Mouse (Mus musculus) limb, embryonic 13.5 days (tissue): Measurements from ENCODE around the gene Gm37240. TPM values are rescaled to one million over a fixed set of nuclear protein-coding genes. Genes with fewer than 3 reads are reported as not detected.
A peak's percentile ranks its signal among the peaks of the same experiment; 100 is the strongest.

Experiments
- ATAC-seq: fragments of 200-750 bp; cut with Nextera tagmentation; 2 replicates; pipeline ENCODE4 v1.8.0; 2017; ENCODE audit warnings: low read depth, moderate number of reproducible peaks, moderate TSS enrichment; ENCODE audit not compliant: low FRiP score
- H3K27ac ChIP-seq: fragments of 300-500 bp; sonication (generic); 2 replicates; pipeline ENCODE4 v1.5.1; 2015; ENCODE audit warnings: inconsistent platforms, mild to moderate bottlenecking, moderate library complexity
- H3K27me3 ChIP-seq: fragments of 300-500 bp; sonication (generic); 2 replicates; pipeline ENCODE4 v1.6.1; 2015; ENCODE audit warnings: mild to moderate bottlenecking, inconsistent platforms
- H3K36me3 ChIP-seq: fragments of 300-500 bp; sonication (generic); 2 replicates; pipeline ENCODE4 v1.6.1; 2015; ENCODE audit warnings: inconsistent platforms, mild to moderate bottlenecking, moderate library complexity
- H3K4me1 ChIP-seq: fragments of 300-500 bp; sonication (generic); 2 replicates; pipeline ENCODE4 v1.6.1; 2015; ENCODE audit warnings: inconsistent platforms
- H3K4me2 ChIP-seq: fragments of 300-500 bp; sonication (generic); replicated peaks from 2 replicates; pipeline ENCODE4 v1.6.1; 2015; ENCODE audit warnings: inconsistent platforms, mild to moderate bottlenecking, moderate library complexity
- H3K4me3 ChIP-seq: fragments of 300-500 bp; sonication (generic); 2 replicates; pipeline ENCODE4 v1.5.1; 2015; ENCODE audit warnings: moderate library complexity, mild to moderate bottlenecking, inconsistent platforms
- H3K9ac ChIP-seq: fragments of 300-500 bp; sonication (generic); 2 replicates; pipeline ENCODE4 v1.6.1; 2015; ENCODE audit warnings: mild to moderate bottlenecking, inconsistent platforms
- H3K9me3 ChIP-seq: fragments of 300-500 bp; sonication (generic); 2 replicates; pipeline ENCODE4 v1.6.1; 2016; ENCODE audit warnings: inconsistent platforms
- WGBS: fragments of 180-500 bp; shearing (Covaris S2); methylation state at CpG from one replicate; pipeline ENCODE4 v1.1.7; 2015; 5-methylcytosine and 5-hydroxymethylcytosine counted together
- polyA plus RNA-seq: library from polyadenylated mRNA; unstranded; fragments of >200 nt; fragmentation: Nextera tagmentation; extraction: Ambion mirVana; gene quantifications from 2 replicates; pipeline ENCODE4 v1.2.1, GENCODE M21; 2015

The Gm37240 gene
- polyA plus RNA-seq, 1 experiment from 2014 or later, result 6.1 TPM

DNA sequence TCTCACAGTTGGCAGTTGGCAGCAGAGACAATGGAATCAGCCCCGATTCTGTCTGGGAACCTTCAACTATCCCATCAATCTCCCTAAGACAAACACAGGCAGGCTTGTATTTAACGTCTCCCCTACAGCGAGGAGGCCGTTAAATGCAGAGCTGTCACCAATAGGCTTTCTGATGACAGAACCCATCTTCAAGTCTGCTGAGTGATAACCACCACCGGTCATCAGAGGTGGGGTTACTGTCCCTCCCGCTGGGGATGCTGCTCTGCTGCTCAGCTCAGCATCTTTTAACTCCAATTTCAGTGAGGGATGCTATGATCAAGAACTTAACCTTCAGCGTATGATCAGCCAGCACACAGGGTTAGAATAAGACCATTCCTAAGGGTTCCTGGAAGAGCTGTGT, 1409.1 kb downstream of the Gm37240 start:
- Histone ChIP-seq H3K9ac (no peak overlapping the region), H3K4me1 (peaks cover 49% of the 10 kb centered on the region), H3K36me3 (no peaks in the 10 kb centered on the region), H3K27me3 (peaks cover 68% of the 10 kb centered on the region), H3K4me3 (peak overlapping the region; percentile 68; the same call in 1 of the 2 replicates), H3K27ac (no peak overlapping the region), H3K9me3 (no peaks in the 10 kb centered on the region), H3K4me2 (peak overlapping the region; percentile 99)
- 8% methylated on average over 7 of the region's 7 CpGs for WGBS
- no peak for ATAC-seq

DNA sequence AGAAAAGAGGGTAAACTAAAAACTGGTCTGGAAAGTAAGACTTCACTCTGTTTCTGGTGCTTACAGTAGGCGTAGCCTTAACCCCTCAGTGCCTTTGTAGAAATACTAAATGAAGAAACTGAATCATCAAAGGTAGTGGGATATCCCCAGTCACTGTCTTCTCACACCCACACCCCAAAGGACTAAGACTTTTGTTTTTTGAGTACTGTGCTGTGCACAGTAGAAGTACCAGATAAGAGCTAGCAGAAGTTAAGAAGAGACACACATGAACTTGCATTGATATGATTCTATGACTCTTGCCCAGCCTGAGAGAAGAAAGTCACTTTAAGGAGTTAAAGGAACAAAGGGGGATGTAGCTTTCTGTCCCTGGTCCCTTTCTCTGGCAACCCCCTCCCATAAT, 1409.8 kb downstream of the Gm37240 start:
- no peak overlapping the region for H3K4me3 ChIP-seq
- no peaks in the 10 kb centered on the region for H3K9me3 ChIP-seq
- no peak overlapping the region for H3K27ac ChIP-seq
- H3K9ac ChIP-seq, result no peak overlapping the region
- no peak overlapping the region for H3K4me2 ChIP-seq
- ATAC-seq, result no peak
- WGBS, result 82% methylated on average over 1 of the region's 1 CpGs
- H3K27me3 ChIP-seq, result peaks cover 62% of the 10 kb centered on the region
- peaks cover 56% of the 10 kb centered on the region for H3K4me1 ChIP-seq
- no peaks in the 10 kb centered on the region for H3K36me3 ChIP-seq

DNA sequence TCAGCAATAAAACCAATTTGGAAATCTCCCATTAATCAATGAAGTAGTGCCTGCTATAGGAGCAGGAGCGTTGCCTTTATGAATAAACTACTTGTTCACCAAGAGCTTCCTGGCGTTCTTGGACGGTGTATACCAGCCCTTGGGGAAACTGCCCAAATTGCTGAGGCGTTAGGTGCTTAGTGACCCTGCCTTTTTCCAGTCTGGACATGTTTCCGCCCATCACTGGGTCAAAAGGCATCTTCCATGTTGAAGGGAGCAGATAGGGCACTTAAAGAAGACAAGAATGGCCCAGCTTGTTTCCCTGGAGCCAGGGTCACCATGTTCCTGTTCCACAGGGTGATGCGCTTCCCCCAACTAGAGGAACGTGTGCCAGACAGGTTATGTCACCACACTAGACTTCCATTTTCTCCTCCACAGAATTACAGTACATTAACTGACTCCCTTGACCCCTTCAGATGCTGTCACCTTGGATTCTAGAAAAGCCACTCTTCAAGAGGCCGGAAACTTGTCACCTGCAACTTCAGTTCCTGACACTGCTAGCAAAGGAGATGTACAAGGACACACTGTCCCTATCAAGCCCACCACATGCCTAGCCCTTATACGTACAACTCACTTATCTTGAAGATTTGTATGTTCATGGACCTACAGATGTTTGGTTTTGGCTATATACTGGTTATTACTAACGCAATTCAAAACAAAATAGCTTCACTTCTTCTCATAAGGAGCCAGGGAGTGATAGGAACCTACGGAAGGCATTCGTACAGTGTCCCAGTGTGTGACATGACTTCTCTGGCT, 1412.1 kb downstream of the Gm37240 start:
- H3K4me2 ChIP-seq, result no peak overlapping the region
- no peak for ATAC-seq
- H3K27ac ChIP-seq, result no peak overlapping the region
- H3K4me3 ChIP-seq, result no peak overlapping the region
- no peak overlapping the region for H3K9ac ChIP-seq
- H3K36me3 ChIP-seq, result no peaks in the 10 kb centered on the region; the same call in 1 of the 2 replicates
- peaks cover 41% of the 10 kb centered on the region for H3K27me3 ChIP-seq
- H3K4me1 ChIP-seq, result peaks cover 52% of the 10 kb centered on the region
- 81% methylated on average over 12 of the region's 12 CpGs for WGBS
- H3K9me3 ChIP-seq, result no peaks in the 10 kb centered on the region

DNA sequence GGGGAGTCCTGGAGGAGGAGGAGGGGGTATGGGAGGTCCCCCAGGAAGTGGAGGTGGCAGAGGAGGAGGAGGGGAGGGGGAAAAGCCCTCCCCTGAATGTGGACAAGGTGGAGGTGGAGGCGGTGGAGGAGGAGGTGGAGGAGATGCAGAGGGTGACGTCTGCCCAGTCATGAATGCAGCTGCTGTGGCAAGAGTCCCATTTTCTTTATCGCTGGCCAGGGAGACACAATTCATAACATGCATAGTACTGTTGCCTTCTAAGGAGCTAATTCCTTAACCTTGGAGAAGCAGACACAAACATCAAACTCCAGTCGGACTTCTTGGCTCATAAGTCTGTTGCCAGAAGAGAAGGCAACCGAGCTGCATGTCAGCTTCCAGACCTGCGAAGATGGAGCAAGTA, 1412.9 kb downstream of the Gm37240 start:
- peaks cover 2% of the 10 kb centered on the region; the same call in 1 of the 2 replicates for H3K36me3 ChIP-seq
- H3K9ac ChIP-seq, result no peak overlapping the region
- H3K4me2 ChIP-seq, result no peak overlapping the region
- WGBS, result 62% methylated on average over 6 of the region's 6 CpGs
- no peak for ATAC-seq
- peaks cover 47% of the 10 kb centered on the region for H3K4me1 ChIP-seq
- H3K27me3 ChIP-seq, result peaks cover 34% of the 10 kb centered on the region
- H3K4me3 ChIP-seq, result no peak overlapping the region
- no peaks in the 10 kb centered on the region for H3K9me3 ChIP-seq
- H3K27ac ChIP-seq, result no peak overlapping the region

DNA sequence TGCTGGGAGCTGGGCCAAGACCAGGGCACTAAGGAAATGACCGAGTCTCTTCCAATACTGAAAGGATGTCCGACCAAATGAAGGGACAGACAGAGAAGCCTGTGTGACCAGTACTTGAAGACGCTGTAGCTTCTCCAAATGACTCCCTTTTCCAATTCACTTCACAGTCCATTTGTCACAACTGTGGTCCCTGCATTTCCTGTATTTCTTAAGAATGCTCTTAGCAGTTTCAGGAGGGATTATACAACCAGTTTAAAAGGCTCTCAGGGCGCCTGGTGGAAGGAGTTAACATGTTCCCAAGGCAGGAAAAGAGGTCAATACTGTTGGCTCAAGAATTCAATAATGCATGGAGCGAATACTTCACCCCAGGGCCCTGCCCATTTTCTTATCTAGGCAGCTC, 1414.4 kb downstream of the Gm37240 start:
- no peak overlapping the region for H3K9ac ChIP-seq
- no peak overlapping the region for H3K27ac ChIP-seq
- peaks cover 23% of the 10 kb centered on the region for H3K27me3 ChIP-seq
- peaks cover 34% of the 10 kb centered on the region for H3K4me1 ChIP-seq
- 47% methylated on average over 5 of the region's 5 CpGs for WGBS
- no peaks in the 10 kb centered on the region for H3K9me3 ChIP-seq
- peaks cover 2% of the 10 kb centered on the region; the same call in 1 of the 2 replicates for H3K36me3 ChIP-seq
- no peak overlapping the region for H3K4me3 ChIP-seq
- no peak for ATAC-seq
- H3K4me2 ChIP-seq, result peak overlapping the region; percentile 2; the same call in 1 of the 2 replicates

DNA sequence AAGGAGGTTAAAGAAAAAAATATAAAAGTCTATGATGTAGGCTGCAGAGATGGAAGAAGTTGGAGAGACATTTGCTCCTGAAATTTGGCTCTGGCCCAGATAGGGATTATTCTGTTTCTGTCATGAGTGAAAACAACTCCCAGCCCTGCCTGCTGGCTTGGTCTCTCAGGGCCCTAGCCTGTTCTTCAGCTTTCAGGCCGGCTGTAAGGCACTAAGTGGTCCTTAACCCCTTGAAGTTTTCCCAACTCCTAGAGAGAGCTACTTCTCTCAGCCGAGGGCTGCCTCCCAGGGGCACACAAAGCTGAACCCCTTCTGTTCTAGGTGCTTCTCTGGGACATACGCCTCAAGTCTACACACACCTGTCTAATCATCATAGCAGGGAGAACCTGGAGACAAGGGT, 1414.8 kb downstream of the Gm37240 start:
- Histone ChIP-seq H3K27ac (no peak overlapping the region), H3K4me3 (no peak overlapping the region), H3K9me3 (no peaks in the 10 kb centered on the region), H3K36me3 (peaks cover 2% of the 10 kb centered on the region; the same call in 1 of the 2 replicates), H3K9ac (no peak overlapping the region), H3K4me2 (peak overlapping the region; percentile 2; the same call in 1 of the 2 replicates), H3K4me1 (peaks cover 37% of the 10 kb centered on the region), H3K27me3 (peaks cover 19% of the 10 kb centered on the region)
- ATAC-seq, result no peak
- WGBS, result 28% methylated on average over 3 of the region's 3 CpGs

DNA sequence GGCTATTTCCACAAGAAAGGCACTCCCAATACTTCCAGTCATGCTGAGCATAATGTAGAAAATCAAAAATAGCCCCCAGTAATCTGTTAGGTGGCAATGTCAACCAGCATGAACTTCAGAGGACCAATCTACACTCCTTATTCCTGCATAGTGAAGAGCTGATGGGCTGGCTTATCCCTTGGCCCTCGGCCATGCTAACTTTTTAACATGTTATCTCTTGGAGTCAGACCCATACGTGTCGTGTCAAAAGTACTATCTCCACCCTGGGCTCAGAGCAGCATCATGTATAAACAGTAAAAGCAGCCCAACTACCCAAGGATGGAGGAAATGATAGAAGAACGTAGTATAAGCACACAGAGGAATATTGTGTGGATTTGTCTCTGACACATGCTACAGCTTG, 1416.2 kb downstream of the Gm37240 start:
- Histone ChIP-seq H3K9me3 (no peaks in the 10 kb centered on the region), H3K36me3 (peaks cover 2% of the 10 kb centered on the region; the same call in 1 of the 2 replicates)
- ATAC-seq, result no peak

DNA sequence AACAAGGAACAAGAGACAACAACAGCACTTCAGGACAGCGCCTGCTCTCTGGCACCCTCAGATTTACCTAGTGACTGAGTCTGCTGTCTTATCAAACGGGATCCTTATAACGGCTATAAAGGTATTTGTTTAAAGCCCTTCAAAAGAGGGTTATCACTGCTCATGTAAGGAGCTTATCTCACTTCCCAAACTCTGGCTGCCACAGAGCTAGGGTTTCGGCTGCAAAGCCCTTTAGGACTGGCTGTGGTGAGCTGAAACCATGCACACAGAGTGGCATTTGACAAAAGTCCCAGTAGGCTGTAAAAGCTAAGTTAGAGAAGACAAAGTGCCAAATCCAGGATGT, 1419.2 kb downstream of the Gm37240 start:
- peaks cover 3% of the 10 kb centered on the region; the same call in 1 of the 2 replicates for H3K27me3 ChIP-seq
- H3K9ac ChIP-seq, result no peak overlapping the region
- H3K27ac ChIP-seq, result no peak overlapping the region
- H3K4me2 ChIP-seq, result no peak overlapping the region
- H3K4me1 ChIP-seq, result peaks cover 18% of the 10 kb centered on the region
- no peaks in the 10 kb centered on the region for H3K9me3 ChIP-seq
- H3K4me3 ChIP-seq, result no peak overlapping the region
- peaks cover 2% of the 10 kb centered on the region; the same call in 1 of the 2 replicates for H3K36me3 ChIP-seq
- WGBS, result 44% methylated on average over 4 of the region's 4 CpGs
- no peak for ATAC-seq

More for the DNA sequence above, 1416.2 kb downstream of the Gm37240 start:
- Histone ChIP-seq H3K4me2 (no peak overlapping the region), H3K4me3 (no peak overlapping the region), H3K9ac (no peak overlapping the region), H3K4me1 (peaks cover 45% of the 10 kb centered on the region), H3K27ac (no peak overlapping the region), H3K27me3 (peaks cover 6% of the 10 kb centered on the region; the same call in 1 of the 2 replicates)
- WGBS, result 84% methylated on average over 4 of the region's 4 CpGs

DNA sequence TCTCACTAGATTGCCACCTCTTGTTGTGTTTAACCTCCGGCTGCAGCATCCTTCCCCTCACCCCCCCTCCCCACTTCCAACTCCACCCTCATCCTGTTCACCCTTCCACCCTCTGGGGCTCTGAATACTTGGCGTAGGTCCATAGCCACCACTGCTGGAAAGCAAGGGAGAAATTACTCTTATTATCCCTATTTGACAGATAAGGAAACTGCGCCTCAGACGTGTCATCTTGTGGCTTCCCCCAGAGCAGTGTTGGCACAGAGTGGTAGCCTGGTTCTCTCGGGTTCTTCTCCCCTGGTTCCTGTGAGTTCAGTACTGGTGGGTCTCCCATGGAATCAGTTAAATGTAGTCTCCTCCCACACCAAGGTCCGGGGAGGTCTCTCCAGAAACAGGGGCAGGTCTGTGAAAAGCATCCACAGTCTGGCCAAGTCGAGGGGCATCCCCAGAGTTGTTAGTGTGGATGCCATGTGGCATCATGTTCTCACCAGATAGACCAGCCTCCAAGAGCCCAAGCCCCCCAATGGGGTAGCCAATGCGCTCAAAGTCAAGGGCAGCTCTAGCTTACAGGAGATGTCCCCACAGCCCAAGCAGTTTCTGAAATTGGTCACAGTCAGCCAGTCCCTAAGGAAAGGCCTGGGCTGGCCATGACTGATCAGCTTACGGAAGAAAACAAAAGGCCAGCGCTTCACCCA, 1419.8 kb downstream of the Gm37240 start:
- peaks cover 2% of the 10 kb centered on the region; the same call in 1 of the 2 replicates for H3K36me3 ChIP-seq
- no peak for ATAC-seq
- peaks cover 13% of the 10 kb centered on the region for H3K4me1 ChIP-seq
- no peak overlapping the region for H3K27ac ChIP-seq
- no peaks in the 10 kb centered on the region for H3K9me3 ChIP-seq
- H3K27me3 ChIP-seq, result peaks cover 3% of the 10 kb centered on the region; the same call in 1 of the 2 replicates
- no peak overlapping the region for H3K4me3 ChIP-seq
- no peak overlapping the region for H3K9ac ChIP-seq
- H3K4me2 ChIP-seq, result no peak overlapping the region
- 65% methylated on average over 10 of the region's 10 CpGs for WGBS

DNA sequence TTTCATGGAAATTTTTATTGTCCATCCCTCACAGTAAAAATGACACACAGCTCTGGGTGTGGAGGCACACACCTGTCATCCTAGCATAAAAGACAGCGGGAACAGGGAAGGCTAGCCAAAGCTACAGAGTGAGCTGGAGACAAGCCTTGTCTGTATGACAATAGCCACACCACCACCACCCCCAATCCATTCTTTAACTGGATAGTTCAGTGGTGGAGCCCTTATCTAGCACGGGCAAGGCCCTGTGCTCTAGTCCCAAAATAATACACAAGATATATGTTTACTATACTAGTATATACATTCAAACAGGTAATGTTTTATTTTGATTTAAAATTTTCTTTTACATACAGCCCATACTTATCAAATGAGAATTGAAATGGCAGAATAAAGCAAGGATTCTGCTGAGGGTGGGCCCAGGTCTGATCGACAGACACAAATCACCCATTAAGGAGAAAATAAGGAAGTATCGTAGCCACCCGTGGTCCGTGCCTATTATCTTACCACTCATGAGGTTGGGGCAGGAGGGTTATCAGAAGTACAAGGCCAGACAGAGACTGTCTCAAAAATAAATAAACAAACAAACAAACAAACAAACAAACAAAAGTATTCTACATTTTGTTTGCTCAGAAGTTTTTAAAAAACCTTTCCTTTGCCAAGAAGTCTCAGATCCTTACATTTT, 1421.4 kb downstream of the Gm37240 start:
- Histone ChIP-seq H3K9me3 (no peaks in the 10 kb centered on the region), H3K9ac (no peak overlapping the region), H3K4me2 (no peak overlapping the region), H3K36me3 (peaks cover 2% of the 10 kb centered on the region; the same call in 1 of the 2 replicates), H3K4me3 (no peak overlapping the region), H3K4me1 (peaks cover 19% of the 10 kb centered on the region), H3K27ac (no peak overlapping the region), H3K27me3 (peaks cover 3% of the 10 kb centered on the region; the same call in 1 of the 2 replicates)
- WGBS, result 79% methylated on average over 6 of the region's 6 CpGs
- no peak for ATAC-seq

DNA sequence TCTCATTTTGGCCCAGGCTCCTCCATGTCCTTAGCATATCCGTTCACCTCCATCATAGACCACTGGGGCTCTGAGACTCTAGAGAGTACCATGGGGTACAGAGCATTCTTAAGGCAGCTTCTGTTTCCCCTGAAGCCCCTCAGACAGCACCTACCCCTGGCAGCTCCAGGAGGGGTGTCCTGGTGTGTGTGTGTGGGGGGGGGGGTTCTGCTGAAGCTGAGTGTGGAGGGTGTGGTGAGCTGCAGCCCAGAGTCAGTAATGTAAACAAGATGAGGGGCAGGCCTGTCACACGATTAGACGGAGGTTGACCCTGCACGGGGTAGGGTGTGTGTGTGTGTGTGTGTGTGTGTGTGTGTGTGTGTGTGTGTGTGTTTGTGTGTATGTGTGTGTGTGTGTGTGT, 1425.6 kb downstream of the Gm37240 start:
- H3K9ac ChIP-seq, result no peak overlapping the region
- ATAC-seq, result no peak
- H3K4me1 ChIP-seq, result peaks cover 16% of the 10 kb centered on the region
- H3K27ac ChIP-seq, result no peak overlapping the region
- no peaks in the 10 kb centered on the region for H3K9me3 ChIP-seq
- H3K4me3 ChIP-seq, result no peak overlapping the region
- no peaks in the 10 kb centered on the region for H3K27me3 ChIP-seq
- H3K4me2 ChIP-seq, result no peak overlapping the region
- WGBS, result 31% methylated on average over 4 of the region's 4 CpGs
- no peaks in the 10 kb centered on the region for H3K36me3 ChIP-seq

DNA sequence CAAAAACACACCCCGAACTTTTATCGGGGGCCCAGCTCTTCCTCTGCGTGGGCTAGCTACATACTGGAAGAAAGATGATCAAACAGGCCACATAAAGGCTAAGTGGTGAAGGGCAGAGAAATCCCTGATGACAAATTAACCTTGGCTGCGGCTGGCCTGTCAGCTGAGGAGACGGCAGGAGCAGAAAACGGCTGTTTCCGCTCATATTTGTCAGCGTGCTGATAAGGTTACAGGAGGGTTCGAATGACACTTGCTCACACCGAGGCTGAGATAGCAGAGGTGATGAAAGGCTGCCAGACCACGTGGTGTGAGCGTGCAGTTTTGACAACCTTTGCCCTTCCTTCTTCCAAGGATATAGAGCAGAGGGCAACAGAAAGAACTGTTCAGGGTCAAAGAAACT, 1426.4 kb downstream of the Gm37240 start:
- Histone ChIP-seq H3K4me2 (no peak overlapping the region; the same call in 1 of the 2 replicates), H3K9ac (0 out of 2 replicates have a peak overlapping the region, but pooled peaks have one; percentile 9), H3K27me3 (no peaks in the 10 kb centered on the region), H3K27ac (no peak overlapping the region), H3K4me1 (peaks cover 16% of the 10 kb centered on the region), H3K4me3 (no peak overlapping the region), H3K36me3 (no peaks in the 10 kb centered on the region), H3K9me3 (no peaks in the 10 kb centered on the region)
- WGBS, result 19% methylated on average over 12 of the region's 12 CpGs
- ATAC-seq, result no peak
